Mouse (Mus musculus) brain, embryonic 14.5 days (tissue): Measurements from ENCODE around the gene Crybg1.

Experiments used
- CTCF ChIP-seq: fragments of 200-500 bp; IDR thresholded peaks from 2 replicates; pipeline ENCODE4 v1.5.1; 2012; ENCODE audit warnings: inconsistent platforms, mild to moderate bottlenecking, moderate library complexity, borderline replicate concordance; ENCODE audit not compliant: insufficient read depth, insufficient read length; ENCODE audit errors: extremely low read depth
- POLR2A ChIP-seq: fragments of 200-500 bp; IDR thresholded peaks from 2 replicates; pipeline ENCODE4 v1.6.1; 2012; ENCODE audit warnings: mild to moderate bottlenecking, inconsistent platforms, borderline replicate concordance; ENCODE audit not compliant: poor library complexity, insufficient read depth, insufficient read length, severe bottlenecking; ENCODE audit errors: extremely low read depth

DNA sequence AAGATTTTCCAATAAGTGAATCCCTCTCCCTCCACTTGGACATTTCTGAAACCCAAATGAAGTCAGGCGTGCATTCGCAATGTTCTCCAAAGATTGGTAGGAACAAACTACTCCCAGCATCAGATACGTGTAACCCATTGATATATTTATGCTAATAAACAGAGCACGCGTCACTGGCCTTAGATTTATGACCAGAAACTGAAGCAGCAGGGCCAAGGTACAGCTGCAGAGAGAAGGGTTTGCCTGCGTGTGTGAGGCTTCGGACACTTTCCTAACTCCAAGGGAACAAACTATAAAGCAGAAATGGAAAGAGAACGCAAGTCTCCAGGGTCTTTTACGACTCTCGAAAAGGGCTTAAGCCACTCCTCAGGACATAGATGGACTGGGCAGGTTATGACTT is 5.3 kb downstream of the Crybg1 start:
- TF ChIP-seq POLR2A (no peak), CTCF (no peak)
